Mouse (Mus musculus) thymus, postnatal 25 days (tissue): Measurements from ENCODE around the gene Gramd4.
"Not testable (repeated sequence)": the region's sequence is repeated elsewhere in the genome, so short reads cannot be mapped to it uniquely, and the experiment has no call there.

ENCODE experiments used
- DNase-seq: peaks from one replicate; pipeline ENCODE4 v3.0.0; 2022

Gene Gramd4

DNA sequence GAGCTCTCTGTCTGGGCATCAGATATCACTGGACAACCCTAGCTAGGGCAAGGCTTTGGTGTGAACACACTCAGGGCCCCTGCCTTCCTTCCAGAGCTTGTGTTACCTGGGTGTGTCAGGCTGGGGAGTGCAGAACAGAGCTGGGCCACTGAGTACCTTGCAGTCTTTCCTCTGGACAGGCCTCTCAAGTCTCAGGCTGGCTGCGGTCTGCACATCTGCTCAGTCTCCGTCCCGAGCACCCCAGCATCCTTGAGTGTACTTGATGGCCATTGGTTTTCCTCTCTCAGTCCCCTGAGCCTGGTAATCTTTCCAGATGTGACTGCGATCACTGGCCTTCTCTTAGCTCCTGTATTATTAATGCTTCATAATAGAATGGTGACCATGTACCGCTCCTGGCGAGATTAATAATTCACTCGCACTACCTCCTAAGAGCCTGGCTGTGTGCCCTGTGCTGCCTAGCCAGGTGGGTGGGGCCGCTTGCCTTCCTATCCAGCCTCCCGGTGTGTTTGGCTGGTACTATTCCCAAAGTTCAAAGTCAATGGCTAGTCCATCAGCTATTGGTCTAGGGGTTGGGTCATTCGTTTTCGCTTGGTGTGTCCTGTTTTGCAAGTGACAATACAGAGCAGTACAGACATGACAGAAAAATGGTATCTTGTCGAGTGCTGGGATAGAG lies 34.6 kb downstream of the Gramd4 start:
- no peak for DNase-seq

DNA sequence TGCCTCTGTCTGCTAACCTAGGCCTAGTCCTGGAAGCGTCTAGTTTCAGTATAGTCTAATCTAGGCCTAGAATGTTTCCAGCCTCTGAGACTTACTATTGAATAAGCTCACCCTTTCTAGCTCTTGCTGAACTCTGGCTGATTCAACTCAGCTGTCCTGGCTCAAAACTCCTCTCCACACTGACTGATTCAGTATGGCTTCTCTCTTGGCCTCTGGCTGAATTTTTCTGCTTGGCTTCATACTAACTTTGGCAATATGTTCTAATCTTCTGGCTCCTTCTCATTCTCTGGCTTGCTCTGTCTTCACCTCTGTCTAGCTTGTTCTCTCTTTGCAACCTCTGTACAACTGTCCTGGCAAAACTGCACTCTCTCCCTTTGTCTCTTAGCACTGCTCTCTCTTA lies 35.7 kb downstream of the Gramd4 start:
- no peak for DNase-seq

DNA sequence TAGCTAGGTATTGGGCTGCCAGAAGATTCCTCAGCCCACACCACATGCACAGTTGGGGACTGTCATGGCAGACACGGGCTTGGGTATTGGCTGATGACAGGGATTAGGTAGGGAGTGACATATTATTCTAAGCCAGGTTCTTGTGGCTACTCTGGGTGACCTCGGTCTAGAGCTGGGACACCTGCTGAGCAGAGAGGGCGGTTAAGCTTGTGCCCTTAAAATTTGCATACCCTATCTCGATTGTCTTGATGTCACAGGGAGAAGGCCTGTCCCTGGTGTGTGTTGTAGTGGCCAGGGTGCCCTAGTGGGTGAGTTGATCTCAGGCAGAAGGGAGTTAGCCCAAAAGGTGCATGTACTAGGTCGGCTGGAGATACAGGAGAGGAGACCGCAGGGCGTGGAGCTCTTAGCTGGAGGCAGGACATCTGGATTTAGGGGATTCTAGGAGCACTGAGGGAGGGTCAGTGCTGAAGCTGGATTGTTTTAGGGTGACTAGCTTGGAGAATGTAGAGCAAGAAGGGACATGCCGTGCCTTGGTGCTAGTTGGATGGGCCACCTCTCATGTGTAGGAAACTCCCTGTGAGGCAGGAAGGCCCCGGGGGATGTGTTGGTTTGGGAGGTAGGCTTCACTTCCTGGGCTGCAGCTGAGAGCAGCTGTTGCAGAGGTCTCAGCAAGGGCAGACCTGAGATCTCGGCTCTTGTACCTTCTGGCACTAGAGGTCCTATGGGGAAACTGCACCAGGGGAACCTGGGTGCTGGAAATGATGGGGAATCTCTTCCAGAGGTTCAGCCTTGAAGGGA lies 37.0 kb downstream of the Gramd4 start:
- DNase-seq = peak; percentile 53

GRCm38 (mm10) chr15:86095722-86096603 lies 38.5 kb downstream of the Gramd4 start:
- no peak for DNase-seq

- DNase-seq = not testable (repeated sequence)
These were observed 39.1 kb downstream of the Gramd4 start for GRCm38 (mm10) chr15:86096604-86097020.

GRCm38 (mm10) chr15:86097871-86098270 lies 40.4 kb downstream of the Gramd4 start:
- DNase-seq = no peak

DNA sequence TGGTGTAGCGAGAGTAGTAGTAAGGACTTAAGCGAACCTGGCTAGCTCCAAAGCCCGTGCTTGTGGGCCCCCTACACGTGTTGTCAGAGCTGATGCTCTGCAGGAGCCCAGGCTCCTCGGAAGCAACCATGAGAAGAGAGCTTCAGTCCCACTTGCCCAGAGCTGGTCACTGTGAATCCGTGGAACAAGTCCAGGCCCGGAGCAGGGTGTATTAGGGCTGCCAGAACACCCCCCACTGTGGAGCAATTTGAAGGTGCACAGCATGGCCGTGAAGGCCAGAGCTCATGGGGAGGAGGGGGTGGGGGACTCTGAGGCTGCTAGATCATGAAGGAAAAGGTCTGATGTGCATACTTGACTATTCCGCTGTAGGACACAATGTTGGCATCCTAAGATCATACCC lies 44.1 kb downstream of the Gramd4 start:
- DNase-seq = no peak

- no peak for DNase-seq
These were observed 44.8 kb downstream of the Gramd4 start for GRCm38 (mm10) chr15:86102308-86102707.

GRCm38 (mm10) chr15:86104401-86105344 lies 47.2 kb downstream of the Gramd4 start:
- no peak for DNase-seq

- no peak for DNase-seq
These were observed 47.8 kb downstream of the Gramd4 start for GRCm38 (mm10) chr15:86105345-86105697.

DNA sequence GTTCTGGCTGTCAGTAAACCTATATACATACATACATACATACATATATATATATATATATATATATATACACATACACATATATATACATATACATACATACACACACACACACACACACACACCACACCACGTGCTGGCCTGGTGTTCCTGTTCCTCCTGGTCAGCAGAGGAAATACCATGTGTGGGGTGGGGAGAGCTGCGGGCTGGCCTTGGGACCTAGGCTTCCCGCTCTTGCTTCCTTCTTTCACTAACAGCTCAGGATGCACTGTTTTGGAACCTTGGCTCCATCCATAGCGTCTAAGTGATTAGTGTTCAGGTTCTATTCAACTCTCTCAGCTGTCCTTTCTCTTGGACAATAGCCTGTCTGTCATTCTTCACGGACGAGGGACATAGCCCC lies 48.3 kb downstream of the Gramd4 start:
- DNase-seq = no peak

DNA sequence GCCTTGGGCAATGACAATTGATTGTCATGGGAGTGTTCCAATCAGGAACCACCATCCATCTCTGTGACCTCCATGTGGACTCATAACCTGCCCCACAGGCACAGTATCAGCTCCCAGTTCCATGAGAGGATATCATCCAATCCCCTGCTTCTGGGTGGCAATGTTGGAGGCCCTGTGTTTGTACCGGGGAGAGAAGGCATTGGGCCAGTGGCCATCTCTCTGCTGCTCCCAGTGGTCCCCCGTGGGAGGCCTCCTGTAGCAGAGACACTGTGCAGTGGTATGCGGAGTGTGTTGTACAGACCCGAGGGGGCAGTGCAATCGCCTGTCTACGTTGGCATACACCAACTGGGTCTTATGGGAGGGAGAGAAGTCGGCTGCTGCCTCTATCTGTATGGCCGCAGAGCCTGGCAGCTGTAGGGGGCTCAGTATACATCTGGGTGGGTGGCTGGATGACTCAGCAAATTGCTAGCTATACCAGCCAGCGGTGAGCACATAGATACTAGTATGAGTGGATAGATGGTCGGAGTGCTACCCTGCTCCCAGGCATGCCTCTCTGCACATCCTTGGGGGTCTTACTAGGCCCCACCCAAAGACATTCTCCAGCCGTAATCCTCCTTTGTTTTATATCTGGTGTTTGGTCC lies 50.5 kb downstream of the Gramd4 start:
- DNase-seq = no peak

GRCm38 (mm10) chr15:86109245-86109644 lies 51.8 kb downstream of the Gramd4 start:
- no peak for DNase-seq

GRCm38 (mm10) chr15:86109650-86110211 lies 52.2 kb downstream of the Gramd4 start:
- DNase-seq = no peak

DNA sequence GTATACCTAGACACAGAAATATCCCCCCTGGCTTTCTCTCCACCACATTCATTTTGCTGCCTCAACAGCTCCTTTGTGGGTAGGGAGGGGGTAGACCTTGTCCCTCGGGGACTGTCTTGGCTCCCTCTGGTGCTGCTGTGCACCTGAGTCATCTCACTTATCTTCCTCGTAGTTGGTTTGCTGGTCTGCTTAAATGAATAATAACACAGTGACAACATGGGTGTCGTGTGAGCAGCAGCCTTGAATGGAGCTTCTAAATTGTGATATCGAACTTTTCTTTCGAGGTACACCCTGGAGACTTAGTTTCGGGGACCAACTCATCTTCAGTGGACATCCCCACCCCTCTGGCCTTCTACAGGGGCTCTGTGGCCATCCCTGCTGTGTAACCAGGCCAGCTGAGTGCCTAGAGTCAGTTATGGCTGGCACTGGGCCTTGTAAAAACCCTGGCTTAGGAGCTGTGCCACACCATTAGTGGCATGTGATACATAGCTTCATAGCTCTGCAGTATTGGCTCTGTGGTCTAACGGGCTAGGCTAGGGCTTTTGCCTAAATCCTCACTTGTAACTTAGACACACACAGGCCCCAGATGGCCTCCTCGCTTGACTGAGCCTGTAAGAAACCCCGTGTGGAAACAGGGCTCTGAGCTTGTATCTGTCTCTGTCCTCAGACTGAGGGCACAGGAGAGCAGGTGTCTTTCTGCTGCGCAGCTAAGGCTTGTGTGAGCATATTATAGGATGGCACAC lies 53.0 kb downstream of the Gramd4 start:
- peak; percentile 59 for DNase-seq

DNA sequence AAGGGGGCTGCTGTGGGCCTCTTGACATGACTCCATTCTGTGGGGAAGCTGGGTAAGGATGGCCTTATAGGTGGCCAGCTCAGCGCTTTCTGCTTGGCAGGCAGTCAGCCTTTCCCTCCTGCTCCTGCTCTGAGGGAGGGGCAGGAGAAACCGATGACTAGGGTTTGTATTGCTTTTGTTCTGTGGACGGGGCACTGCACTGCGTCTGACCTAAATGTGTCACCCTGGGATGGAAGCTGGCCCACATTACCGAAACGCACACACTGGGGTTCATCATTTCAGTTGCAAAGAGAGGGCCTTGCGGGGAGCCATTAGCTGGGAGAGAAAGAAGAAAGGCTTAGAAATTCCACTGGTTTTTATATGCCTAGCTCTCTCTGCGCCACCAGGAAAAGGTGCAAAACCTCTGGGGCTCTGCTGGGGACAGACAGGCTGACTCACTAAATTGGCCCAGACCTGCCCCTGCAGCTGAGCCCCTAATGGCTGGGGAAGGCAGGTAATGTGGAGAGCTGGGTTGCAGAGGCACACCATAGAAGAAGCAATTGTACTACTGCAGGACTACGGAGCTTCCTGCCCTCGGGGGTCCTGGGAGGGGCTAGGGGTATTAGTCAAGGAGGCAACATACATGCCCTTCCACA lies 55.3 kb downstream of the Gramd4 start:
- DNase-seq = no peak

DNA sequence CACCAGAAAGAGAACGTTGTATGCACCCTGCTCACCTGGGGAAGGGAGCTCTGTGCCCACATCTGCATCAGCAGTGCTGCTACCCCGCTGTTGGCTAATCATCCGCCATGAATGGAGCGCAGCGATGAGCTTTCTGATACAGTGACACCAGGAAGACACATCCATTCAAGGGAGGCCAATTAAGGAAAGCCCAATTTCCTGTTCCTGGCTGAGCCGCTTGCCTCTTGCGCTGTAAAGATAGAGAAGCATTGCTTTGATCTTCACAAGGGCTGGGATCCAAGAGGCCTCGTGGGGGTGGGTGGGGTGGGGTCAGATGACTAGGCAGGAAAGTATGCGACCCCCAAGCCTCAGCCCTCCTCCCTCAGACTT lies 55.8 kb downstream of the Gramd4 start:
- DNase-seq = peak; percentile 28

DNA sequence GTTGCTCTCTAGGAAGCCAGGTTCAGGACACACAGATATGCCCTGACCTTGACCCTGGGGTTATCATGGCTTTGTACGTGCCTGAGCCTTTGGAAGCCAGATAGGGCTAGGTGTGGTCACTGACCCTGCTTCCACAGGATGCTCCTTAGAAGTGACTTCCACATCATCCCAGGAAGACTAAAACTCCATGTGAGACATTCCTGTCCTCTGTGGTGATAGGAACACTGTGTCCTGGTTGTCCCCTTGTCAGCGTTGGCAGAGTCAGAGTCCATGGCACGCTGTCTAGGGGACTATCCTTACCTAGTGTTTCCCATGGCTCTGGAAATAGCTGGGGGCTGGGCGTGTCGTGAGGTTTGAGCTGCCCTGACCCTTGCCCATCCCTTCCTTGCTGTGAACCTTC lies 58.9 kb downstream of the Gramd4 start:
- DNase-seq = no peak

- DNase-seq = no peak
These were observed 59.9 kb downstream of the Gramd4 start for GRCm38 (mm10) chr15:86117115-86118100.
